Mouse (Mus musculus) heart, postnatal 36 days (tissue): ENCODE results near the gene Tbc1d2b. TPM values are rescaled to one million over a fixed set of nuclear protein-coding genes. Genes with fewer than 3 reads are reported as not detected.

Experiments used
- DNase-seq, 2 experiments: peaks; one replicate each; pipeline ENCODE4 v3.0.0; 2021 to 2022
- intact Hi-C: fragments of 180-260 bp; cut with DNase I; formaldehyde crosslinking; loops from one replicate; pipeline ENCODE4 v1.15.1; 2025
- total RNA-seq, 2 experiments: library from RNA; stranded (reverse); gene quantifications; 2 replicates each; pipeline ENCODE4 v1.2.3; 2021

The Tbc1d2b gene
- total RNA-seq, 2 experiments from 2014 or later: 11.2 to 11.8 TPM

DNA sequence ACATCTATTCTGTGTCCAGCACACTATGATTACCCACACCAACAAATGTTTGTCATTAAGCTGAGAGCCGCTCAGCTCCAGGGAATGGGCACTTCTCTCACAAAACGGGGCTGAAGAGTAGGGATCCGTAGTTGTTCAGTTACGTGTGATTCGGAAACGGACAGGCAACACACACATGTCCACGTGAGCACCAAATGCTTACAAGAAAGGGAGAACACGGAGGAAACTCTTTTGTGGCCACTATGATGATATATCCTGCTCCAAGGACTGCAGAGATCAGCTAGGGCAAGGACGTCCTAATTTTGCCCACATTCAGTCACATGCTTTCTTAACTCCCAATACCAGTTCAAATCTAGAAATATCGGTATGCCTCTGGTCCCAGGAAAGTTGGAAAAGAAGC lies 4.5 kb downstream of the Tbc1d2b start:
- peak in 1 of 2 experiments; percentile 1 for DNase-seq
- intact Hi-C loops: loop anchor here (5.0 to 10.0 kb wide), 2 partner anchors 39 to 561 kb away; partner anchors contain the start of gene Tmed3

GRCm38 (mm10) chr9:90265322-90266039 lies 5.1 kb downstream of the Tbc1d2b start:
- peak in 1 of 2 experiments; percentile 0 for DNase-seq
- intact Hi-C loops: loop anchor here (5.0 to 10.0 kb wide), 2 partner anchors 38 to 561 kb away; partner anchors contain the start of gene Tmed3

DNA sequence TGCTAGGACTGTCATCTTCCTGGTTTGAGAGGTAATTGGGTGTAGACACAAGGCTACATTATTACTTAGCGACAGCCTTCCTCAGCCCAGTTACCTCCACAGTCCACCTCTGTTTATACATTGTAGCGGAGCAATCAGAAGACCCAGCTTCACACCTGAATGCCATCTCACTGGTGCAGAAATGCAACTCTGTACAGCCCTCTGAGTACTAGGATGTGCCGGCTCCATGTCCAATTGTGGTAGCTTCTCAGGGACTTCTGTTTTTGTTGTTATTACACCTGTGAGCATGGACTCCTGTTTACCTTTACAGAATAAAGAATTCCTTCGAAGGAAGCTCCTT lies 7.3 kb downstream of the Tbc1d2b start:
- intact Hi-C loops: loop anchor here (10.0 kb wide), 1 partner anchor 559 kb away; the partner anchor contains the start of gene Tmed3
- DNase-seq: no peak

DNA sequence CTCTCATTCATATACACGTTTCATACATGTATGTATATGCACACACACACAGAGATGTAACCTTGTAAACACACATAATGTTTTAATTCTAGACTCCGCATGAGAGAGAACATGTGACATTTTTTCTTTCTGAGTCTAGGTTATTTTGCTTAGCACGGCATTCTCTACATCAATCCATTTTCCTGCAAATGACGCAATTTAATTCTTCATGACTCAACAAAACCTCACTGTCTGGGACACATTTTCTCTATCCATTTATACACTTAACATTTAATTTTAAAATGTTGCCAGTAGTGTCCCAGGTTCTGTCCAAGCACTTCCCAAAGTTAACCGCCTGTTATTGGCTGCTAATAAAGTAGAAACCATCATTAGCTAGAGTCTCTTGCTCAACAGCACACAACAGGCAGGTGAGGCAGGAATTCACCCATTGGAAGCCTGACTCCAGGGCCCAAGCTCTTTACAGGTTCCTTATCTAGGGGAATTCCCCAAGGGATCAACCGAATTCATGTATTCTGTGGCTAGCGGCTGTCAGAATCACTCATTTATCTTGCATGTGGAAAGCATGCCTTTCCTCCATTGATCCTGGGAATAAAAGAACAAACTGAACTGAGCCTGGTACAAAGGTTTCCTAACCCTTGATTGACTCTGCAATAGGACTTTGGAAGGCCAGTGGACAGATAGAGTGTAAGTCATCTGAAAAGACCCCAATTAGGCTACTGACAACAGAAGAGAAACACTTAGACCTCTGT lies 7.8 kb downstream of the Tbc1d2b start:
- intact Hi-C loops: loop anchor here (10.0 kb wide), 1 partner anchor 558 kb away; the partner anchor contains the start of gene Tmed3
- DNase-seq: no peak

- intact Hi-C loops: loop anchor here (10.0 kb wide), 1 partner anchor 557 kb away; the partner anchor contains the start of gene Tmed3
- no peak for DNase-seq
Measured at GRCm38 (mm10) chr9:90262063-90262462, 8.5 kb downstream of the Tbc1d2b start.

- intact Hi-C loops: loop anchor here (10.0 kb wide), 1 partner anchor 556 kb away; the partner anchor contains the start of gene Tmed3
- DNase-seq: peak; percentile 39 to 42
Measured at GRCm38 (mm10) chr9:90260600-90261375, 9.8 kb downstream of the Tbc1d2b start.

DNA sequence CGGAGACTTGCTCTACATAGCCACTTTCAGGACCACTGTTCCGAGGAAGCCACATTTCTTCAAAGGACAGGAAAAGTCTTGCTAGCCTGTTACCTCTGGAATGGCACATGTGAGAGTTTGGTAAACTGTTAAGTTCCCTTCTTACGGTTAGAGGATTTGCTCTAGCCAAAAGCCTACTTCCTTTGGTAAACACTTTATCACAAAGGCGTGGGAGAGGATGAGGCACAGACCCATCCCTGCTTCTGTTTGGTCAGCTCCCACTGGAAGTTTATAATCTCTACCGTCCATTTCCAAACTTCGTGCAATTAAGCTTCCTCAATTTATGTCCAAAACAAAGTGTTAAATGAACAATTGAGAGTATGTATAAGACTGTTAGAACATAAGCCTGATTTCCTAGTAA lies 10.5 kb downstream of the Tbc1d2b start:
- intact Hi-C loops: loop anchor here (10.0 kb wide), 1 partner anchor 555 kb away; the partner anchor contains the start of gene Tmed3
- no peak for DNase-seq

GRCm38 (mm10) chr9:90259400-90259950 lies 11.1 kb downstream of the Tbc1d2b start:
- DNase-seq: no peak
- intact Hi-C loops: loop anchor here (5.0 kb wide), 1 partner anchor 47 kb away; no protein-coding TSS in a partner anchor

GRCm38 (mm10) chr9:90257754-90258531 lies 12.7 kb downstream of the Tbc1d2b start:
- no peak for DNase-seq

DNA sequence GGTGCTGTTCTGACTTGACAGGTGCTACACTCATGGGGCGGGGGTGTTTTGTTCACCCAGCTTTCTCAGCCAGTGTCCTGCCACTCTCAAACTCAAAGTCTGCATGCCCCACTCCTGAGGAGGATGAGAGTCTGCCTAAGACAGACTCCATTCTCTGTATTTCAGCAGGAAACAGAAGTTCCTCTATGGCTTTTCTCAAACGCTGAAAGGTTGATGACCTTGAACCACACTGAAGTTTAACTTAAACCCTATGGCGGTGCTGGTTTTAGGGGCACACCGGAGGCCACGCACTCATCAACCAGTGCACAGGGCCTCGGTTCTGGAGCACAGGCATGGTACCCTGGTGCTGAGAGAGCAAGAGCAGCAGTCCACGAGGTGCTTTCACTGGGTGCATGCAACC lies 13.4 kb downstream of the Tbc1d2b start:
- no peak for DNase-seq
- intact Hi-C loops: loop anchor here (5.0 kb wide), 1 partner anchor 45 kb away; no protein-coding TSS in a partner anchor

More at GRCm38 (mm10) chr9:90257754-90258531, 12.7 kb downstream of the Tbc1d2b start:
- intact Hi-C loops: loop anchor here (5.0 kb wide), 1 partner anchor 46 kb away; no protein-coding TSS in a partner anchor

GRCm38 (mm10) chr9:90255844-90256405 lies 14.7 kb downstream of the Tbc1d2b start:
- DNase-seq: no peak
- intact Hi-C loops: loop anchor here (5.0 kb wide), 1 partner anchor 44 kb away; no protein-coding TSS in a partner anchor

DNA sequence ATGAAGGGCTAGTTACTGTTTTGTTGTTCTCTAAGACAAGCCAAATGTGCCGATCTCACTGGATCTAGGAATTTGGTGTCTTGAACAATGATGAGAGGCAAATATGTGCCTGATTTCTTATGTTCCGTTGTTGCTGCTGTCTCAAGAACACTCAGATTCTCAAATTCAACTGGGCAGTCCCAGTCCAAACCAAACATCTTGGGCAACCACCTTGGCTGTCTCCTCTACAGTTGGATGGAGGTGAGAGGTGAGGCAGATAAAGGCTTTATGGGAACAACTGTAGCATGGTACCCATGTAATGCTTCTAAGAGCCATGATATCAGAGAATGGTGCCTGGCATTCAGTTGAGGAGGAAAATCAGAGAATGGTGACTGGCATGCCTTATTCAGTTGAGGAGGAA lies 17.4 kb downstream of the Tbc1d2b start:
- no peak for DNase-seq
- intact Hi-C loops: no loop called here

DNA sequence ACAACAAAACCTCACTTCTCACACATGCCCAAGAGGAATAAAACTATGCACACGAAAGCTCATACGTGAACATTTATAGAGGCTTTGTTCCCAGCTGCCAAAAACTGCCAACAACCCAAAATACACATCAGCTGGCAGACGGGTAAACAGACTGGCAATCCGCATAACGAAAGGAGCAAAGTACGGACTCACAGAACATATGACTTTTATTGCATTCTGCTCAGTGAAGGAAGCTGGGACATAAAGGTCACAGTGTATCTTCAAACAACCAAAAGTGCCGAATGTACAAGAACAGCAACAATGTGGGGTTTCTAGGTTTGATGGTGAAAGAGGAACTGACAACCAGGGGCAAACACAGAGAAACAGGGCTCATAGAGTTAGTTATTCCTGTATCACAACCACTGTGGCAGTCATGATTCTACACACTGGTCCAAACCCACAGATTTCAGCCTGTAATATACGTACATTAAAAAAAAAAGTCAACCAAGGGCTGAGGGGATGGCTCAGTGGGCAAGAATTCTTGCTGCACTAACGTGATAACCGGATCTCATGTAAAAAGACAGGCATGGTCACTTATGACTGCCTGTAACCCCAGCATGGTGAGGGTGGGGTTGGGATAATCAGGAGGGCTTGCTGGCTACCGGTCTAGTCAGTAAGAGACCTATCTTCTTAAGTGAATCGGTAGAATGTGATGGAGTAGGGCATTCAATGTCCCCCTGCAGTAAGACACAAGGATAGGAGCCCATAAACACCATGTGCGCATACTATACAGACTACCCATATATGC lies 19.4 kb downstream of the Tbc1d2b start:
- intact Hi-C loops: no loop called here
- DNase-seq: no peak

GRCm38 (mm10) chr9:90250141-90250775 lies 20.3 kb downstream of the Tbc1d2b start:
- DNase-seq: no peak
- intact Hi-C loops: no loop called here

DNA sequence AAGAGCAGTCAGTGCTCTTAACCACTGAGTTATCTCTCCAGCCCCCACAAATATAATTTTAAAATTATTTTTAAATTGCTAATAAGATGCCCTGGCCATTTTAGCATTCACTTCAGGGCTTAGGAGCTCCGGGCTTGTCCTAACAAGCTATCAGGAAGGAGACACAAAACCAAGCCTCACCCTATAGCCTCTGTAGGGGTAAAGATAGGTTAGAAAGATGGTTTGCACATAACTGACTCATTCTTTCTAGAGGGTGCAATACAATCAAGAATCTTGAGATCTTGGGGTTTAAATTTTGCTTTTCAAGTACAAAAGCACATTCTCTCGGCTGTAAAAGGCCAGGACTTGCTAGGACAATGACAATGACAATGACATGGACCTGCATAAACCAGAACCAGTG lies 21.6 kb downstream of the Tbc1d2b start:
- no peak for DNase-seq
- intact Hi-C loops: no loop called here

DNA sequence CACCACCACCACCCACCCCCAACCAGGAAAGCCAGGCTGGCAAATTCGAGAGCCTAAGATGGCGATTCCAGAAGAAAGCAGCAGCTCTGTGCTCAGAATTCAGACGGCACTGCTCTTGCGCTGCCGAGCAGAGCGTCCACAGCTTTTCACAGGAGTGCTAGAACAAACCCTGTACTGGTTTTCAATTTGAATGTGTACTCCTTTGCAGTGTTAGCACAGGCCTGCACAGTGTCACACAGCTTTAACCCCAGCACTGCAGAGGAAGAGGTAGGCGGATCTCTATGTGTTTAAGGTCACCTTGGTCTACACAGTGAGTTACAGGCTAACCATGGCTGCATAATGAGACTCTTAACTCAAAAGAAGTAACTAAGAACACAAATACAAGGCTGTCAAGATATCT lies 22.3 kb downstream of the Tbc1d2b start:
- intact Hi-C loops: no loop called here
- DNase-seq: no peak

DNA sequence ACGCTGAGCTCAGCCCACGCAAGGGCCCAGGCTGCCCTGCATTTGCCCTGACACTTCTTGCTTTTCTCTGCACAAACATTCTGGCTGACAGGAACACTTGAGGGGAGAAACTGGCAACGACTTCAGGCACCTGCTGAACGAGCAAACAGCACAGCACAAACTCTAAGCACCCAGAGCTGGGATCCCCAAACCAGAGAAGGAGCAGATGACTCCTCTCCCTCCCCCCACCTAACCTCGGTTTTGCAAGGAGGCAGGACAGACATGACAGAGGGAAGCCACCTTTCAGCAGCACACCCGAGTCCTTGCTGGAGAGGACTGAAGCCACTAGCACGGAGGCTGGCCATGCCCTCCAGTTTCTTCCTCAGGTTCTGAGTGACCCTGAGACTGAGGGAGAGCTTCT lies 23.3 kb downstream of the Tbc1d2b start:
- no peak for DNase-seq

GRCm38 (mm10) chr9:90245781-90246180 lies 24.8 kb downstream of the Tbc1d2b start:
- DNase-seq: no peak
- intact Hi-C loops: no loop called here

More for the DNA sequence above, 23.3 kb downstream of the Tbc1d2b start:
- intact Hi-C loops: no loop called here
